Mouse (Mus musculus) 3134 (cell line): ENCODE measurements around the gene Pxn.

Experiments used
- DNase-seq: peaks from one replicate; pipeline ENCODE4 v3.0.0-alpha.2; 2011; ENCODE audit warnings: low spot score; ENCODE audit not compliant: insufficient read length; ENCODE audit errors: extremely low read depth

Pxn gene

GRCm38 (mm10) chr5:115506454-115507201 is at the start of gene Pxn:
TSS of gene Pxn (plus strand) at chr5:115506676.
- peak; percentile 84 for DNase-seq

- no peak for DNase-seq
Measured at GRCm38 (mm10) chr5:115458918-115459317, 47.6 kb upstream of the Pxn start.

- DNase-seq, result no peak
Measured at GRCm38 (mm10) chr5:115464408-115465115, 41.9 kb upstream of the Pxn start.

- no peak for DNase-seq
Measured at GRCm38 (mm10) chr5:115465642-115466420, 40.6 kb upstream of the Pxn start, which contains the start of gene Pla2g1b. TSS of gene Pla2g1b (plus strand) at chr5:115466262.

- DNase-seq, result peak; percentile 63
Measured at GRCm38 (mm10) chr5:115469791-115470190, 36.7 kb upstream of the Pxn start.

- no peak for DNase-seq
Measured at GRCm38 (mm10) chr5:115470766-115471531, 35.5 kb upstream of the Pxn start.

GRCm38 (mm10) chr5:115473191-115473590 is 33.3 kb upstream of the Pxn start:
- no peak for DNase-seq

GRCm38 (mm10) chr5:115474174-115474828 is 32.2 kb upstream of the Pxn start:
- no peak for DNase-seq

- DNase-seq, result no peak
Measured at GRCm38 (mm10) chr5:115475337-115476106, 31.0 kb upstream of the Pxn start.

GRCm38 (mm10) chr5:115476107-115476727 is 30.3 kb upstream of the Pxn start:
- DNase-seq, result no peak

GRCm38 (mm10) chr5:115479561-115479960 is 26.9 kb upstream of the Pxn start:
- no peak for DNase-seq

GRCm38 (mm10) chr5:115480101-115480500 is 26.4 kb upstream of the Pxn start:
- DNase-seq, result no peak

GRCm38 (mm10) chr5:115482390-115483265 is 23.8 kb upstream of the Pxn start:
- no peak for DNase-seq

- DNase-seq, result no peak
Measured at GRCm38 (mm10) chr5:115483385-115483784, 23.1 kb upstream of the Pxn start.

GRCm38 (mm10) chr5:115483947-115484920 is 22.2 kb upstream of the Pxn start, which contains the start of gene Sirt4:
TSS of gene Sirt4 (minus strand) at chr5:115484725.
- DNase-seq, result peak; percentile 70

GRCm38 (mm10) chr5:115484996-115485395 is 21.5 kb upstream of the Pxn start:
- DNase-seq, result no peak
